Mouse (Mus musculus) kidney, postnatal 0 days (tissue): ENCODE data around the gene Noxo1. TPM values are rescaled to one million over a fixed set of nuclear protein-coding genes. Genes with fewer than 3 reads are reported as not detected.
A peak's percentile ranks its signal among the peaks of the same experiment; 100 is the strongest.

Experiments used
- ATAC-seq: fragments of 200-750 bp; cut with Nextera tagmentation; replicated peaks from 2 replicates; pipeline ENCODE4 v1.8.0; 2017; ENCODE audit warnings: low read depth, moderate number of reproducible peaks, moderate TSS enrichment, moderate library complexity; ENCODE audit not compliant: low FRiP score
- DNase-seq: peaks from one replicate; pipeline ENCODE4 v3.0.0-alpha.2; 2016; ENCODE audit warnings: low spot score
- H3K27ac ChIP-seq: fragments of 300-500 bp; sonication (generic); 2 replicates; pipeline ENCODE4 v1.5.1; 2014; ENCODE audit warnings: mild to moderate bottlenecking
- H3K27me3 ChIP-seq: fragments of 300-500 bp; sonication (generic); 2 replicates; pipeline ENCODE4 v1.6.1; 2014; ENCODE audit warnings: low read length, mixed read lengths; ENCODE audit not compliant: insufficient read depth
- H3K36me3 ChIP-seq: fragments of 300-500 bp; sonication (generic); 2 replicates; pipeline ENCODE4 v1.6.1; 2014; ENCODE audit warnings: low read length, mixed read lengths; ENCODE audit not compliant: insufficient read depth
- H3K4me1 ChIP-seq: fragments of 300-500 bp; sonication (generic); replicated peaks from 2 replicates; pipeline ENCODE4 v1.6.1; 2014; ENCODE audit warnings: antibody characterized with exemption, low read length, mixed read lengths; ENCODE audit not compliant: insufficient read depth
- H3K4me2 ChIP-seq: fragments of 300-500 bp; sonication (generic); 2 replicates; pipeline ENCODE4 v1.6.1; 2014; ENCODE audit warnings: mild to moderate bottlenecking, low read length, moderate library complexity, mixed read lengths
- H3K4me3 ChIP-seq: fragments of 300-500 bp; sonication (generic); replicated peaks from 2 replicates; pipeline ENCODE4 v1.5.1; 2014; ENCODE audit warnings: low read depth, low read length
- H3K9ac ChIP-seq: fragments of 300-500 bp; sonication (generic); 2 replicates; pipeline ENCODE4 v1.6.1; 2014; ENCODE audit warnings: low read depth, low read length
- H3K9me3 ChIP-seq: fragments of 300-500 bp; sonication (generic); replicated peaks from 2 replicates; pipeline ENCODE4 v1.6.1; 2016; ENCODE audit warnings: low read length, inconsistent platforms, mixed read lengths
- CTCF ChIP-seq: IDR thresholded peaks from 2 replicates; pipeline ENCODE4 v1.5.1; 2016; ENCODE audit warnings: antibody characterized with exemption, low read depth, mild to moderate bottlenecking, moderate library complexity
- WGBS: fragments of 180-500 bp; shearing (Covaris S2); extraction: QIAGEN DNeasy Blood & Tissue Kit; methylation state at CpG from one replicate; pipeline ENCODE4 v1.1.7; 2014; 5-methylcytosine and 5-hydroxymethylcytosine counted together
- polyA plus RNA-seq: library from polyadenylated mRNA; unstranded; fragments of >200 nt; fragmentation: Nextera tagmentation; extraction: Ambion mirVana; gene quantifications from 2 replicates; pipeline ENCODE4 v1.2.1, GENCODE M21; 2015

Gene Noxo1
- polyA plus RNA-seq, 1 experiment from 2014 or later = 2.6 TPM

GRCm38 (mm10) chr17:24674277-24674676, 21.8 kb upstream of the Noxo1 start:
- ATAC-seq (no peak), DNase-seq (no peak)
- no peak overlapping the region for H3K27ac ChIP-seq
- no peak overlapping the region for H3K4me2 ChIP-seq
- peaks cover 25% of the 10 kb centered on the region for H3K36me3 ChIP-seq
- WGBS = 78% methylated on average over 7 of the region's 7 CpGs
- H3K9ac ChIP-seq = no peak overlapping the region
- TF ChIP-seq CTCF = no peak
- peaks cover 21% of the 10 kb centered on the region for H3K4me1 ChIP-seq
- no peak overlapping the region for H3K4me3 ChIP-seq
- H3K9me3 ChIP-seq = no peaks in the 10 kb centered on the region
- H3K27me3 ChIP-seq = no peaks in the 10 kb centered on the region

GRCm38 (mm10) chr17:24676187-24676586, 19.8 kb upstream of the Noxo1 start:
- ATAC-seq = 0 out of 2 replicates have a peak, but pooled peaks have one; percentile 23
- peaks cover 41% of the 10 kb centered on the region for H3K36me3 ChIP-seq
- H3K9ac ChIP-seq = no peak overlapping the region
- DNase-seq = peak; percentile 85
- H3K4me3 ChIP-seq = no peak overlapping the region
- TF ChIP-seq CTCF = peak; percentile 85
- H3K9me3 ChIP-seq = no peaks in the 10 kb centered on the region
- WGBS = 64% methylated on average over 2 of the region's 2 CpGs
- H3K4me2 ChIP-seq = no peak overlapping the region
- H3K4me1 ChIP-seq = peaks cover 13% of the 10 kb centered on the region
- no peaks in the 10 kb centered on the region for H3K27me3 ChIP-seq
- H3K27ac ChIP-seq = no peak overlapping the region

DNA sequence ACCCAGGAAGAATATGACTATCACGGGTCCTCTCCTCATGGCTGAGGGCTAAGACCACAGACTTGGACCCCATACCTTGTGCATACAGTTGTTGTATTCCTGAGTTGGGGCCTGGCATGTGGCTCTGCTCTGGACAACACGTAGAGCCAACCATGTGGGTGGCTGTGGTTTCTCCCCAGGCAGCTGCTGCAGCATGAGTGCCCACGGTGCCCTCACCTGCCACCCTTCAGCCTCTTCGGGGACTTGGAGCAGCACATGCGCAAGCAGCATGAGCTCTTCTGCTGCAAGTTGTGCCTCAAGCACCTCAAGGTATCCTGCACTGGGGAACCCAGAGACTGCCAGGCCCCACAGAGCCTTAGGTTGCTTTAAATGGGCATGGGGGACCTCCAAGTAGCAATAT, 19.2 kb upstream of the Noxo1 start:
- ATAC-seq = no peak
- H3K27me3 ChIP-seq = no peaks in the 10 kb centered on the region
- no peak overlapping the region for H3K27ac ChIP-seq
- 93% methylated on average over 5 of the region's 5 CpGs for WGBS
- no peak for DNase-seq
- H3K36me3 ChIP-seq = peaks cover 45% of the 10 kb centered on the region
- peaks cover 6% of the 10 kb centered on the region for H3K4me1 ChIP-seq
- H3K4me3 ChIP-seq = no peak overlapping the region
- no peaks in the 10 kb centered on the region for H3K9me3 ChIP-seq
- no peak overlapping the region for H3K9ac ChIP-seq
- H3K4me2 ChIP-seq = no peak overlapping the region
- TF ChIP-seq CTCF = no peak

GRCm38 (mm10) chr17:24677500-24678080, 18.4 kb upstream of the Noxo1 start:
- ATAC-seq (no peak), DNase-seq (no peak)
- TF ChIP-seq CTCF = no peak

GRCm38 (mm10) chr17:24686514-24686913, 9.5 kb upstream of the Noxo1 start:
- Histone ChIP-seq H3K27me3 (peaks cover 14% of the 10 kb centered on the region), H3K36me3 (0 out of 2 replicates have a peak, but pooled peaks cover 4% of the 10 kb centered on the region), H3K9me3 (no peaks in the 10 kb centered on the region), H3K4me2 (peak overlapping the region; percentile 1; the same call in 1 of the 2 replicates), H3K4me3 (no peak overlapping the region), H3K27ac (no peak overlapping the region), H3K9ac (no peak overlapping the region), H3K4me1 (peaks cover 15% of the 10 kb centered on the region)
- WGBS = 40% methylated on average over 16 of the region's 16 CpGs
- DNase-seq (peak; percentile 73), ATAC-seq (no peak)
- TF ChIP-seq CTCF = no peak

More at GRCm38 (mm10) chr17:24677500-24678080, 18.4 kb upstream of the Noxo1 start:
- H3K9me3 ChIP-seq = no peaks in the 10 kb centered on the region
- no peaks in the 10 kb centered on the region for H3K27me3 ChIP-seq
- H3K4me2 ChIP-seq = no peak overlapping the region
- H3K4me1 ChIP-seq = no peaks in the 10 kb centered on the region
- peaks cover 48% of the 10 kb centered on the region for H3K36me3 ChIP-seq
- no peak overlapping the region for H3K4me3 ChIP-seq
- no peak overlapping the region for H3K9ac ChIP-seq
- H3K27ac ChIP-seq = no peak overlapping the region
- 81% methylated on average over 24 of the region's 24 CpGs for WGBS

DNA sequence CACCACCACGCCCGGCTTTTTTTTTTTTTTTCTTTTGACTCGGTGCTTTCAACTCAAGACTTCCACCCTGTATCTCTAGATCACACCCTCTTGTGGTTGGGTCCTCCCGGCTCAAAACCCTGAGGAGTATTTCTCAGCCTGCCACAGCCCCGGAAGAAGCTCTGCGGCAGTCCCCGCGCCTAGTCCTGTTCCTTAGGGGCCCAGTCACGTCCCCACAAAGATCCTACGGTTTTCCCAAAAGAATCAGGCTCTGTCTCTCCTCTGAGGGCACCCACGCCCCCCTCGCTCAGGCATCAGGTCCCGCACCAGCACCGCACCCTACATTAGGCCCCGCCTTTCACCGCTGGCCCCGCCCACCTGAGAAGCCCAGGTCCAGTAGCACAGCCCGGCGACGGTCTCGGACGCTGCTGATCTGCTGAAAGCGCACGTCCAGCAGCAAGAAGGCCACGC, 8.9 kb upstream of the Noxo1 start:
- Histone ChIP-seq H3K4me3 (peak overlapping the region; percentile 32), H3K4me1 (peaks cover 15% of the 10 kb centered on the region), H3K4me2 (peak overlapping the region; percentile 61), H3K27ac (no peak overlapping the region), H3K27me3 (peaks cover 14% of the 10 kb centered on the region), H3K9me3 (no peaks in the 10 kb centered on the region), H3K9ac (peak overlapping the region; percentile 40), H3K36me3 (0 out of 2 replicates have a peak, but pooled peaks cover 2% of the 10 kb centered on the region)
- peak; percentile 52 for ATAC-seq
- TF ChIP-seq CTCF = peak; percentile 20; the same call in 1 of the 2 replicates
- under 1% methylated on average over 24 of the region's 25 CpGs for WGBS
- no peak for DNase-seq
